Mouse (Mus musculus) bone marrow macrophage, adult 2 months (primary cell): Measurements from ENCODE around the gene Btg1.

Experiments used
- CTCF ChIP-seq: IDR thresholded peaks from 2 replicates; pipeline ENCODE4 v1.5.1; 2012; ENCODE audit warnings: low read depth, mild to moderate bottlenecking, low read length, moderate library complexity
- POLR2A ChIP-seq: IDR thresholded peaks from 2 replicates; pipeline ENCODE4 v1.6.1; 2012; ENCODE audit warnings: mild to moderate bottlenecking, low read depth, low read length, borderline replicate concordance

- no peak for TF ChIP-seq POLR2A
- no peak for TF ChIP-seq CTCF
Observed at GRCm38 (mm10) chr10:96605168-96605567, 11.6 kb upstream of the Btg1 start.
